Mouse (Mus musculus) lung, embryonic 16.5 days (tissue): Measurements from ENCODE around the gene Actr3b. TPM values are rescaled to one million over a fixed set of nuclear protein-coding genes. Genes with fewer than 3 reads are reported as not detected.

Experiments
- ATAC-seq: fragments of 200-750 bp; cut with Nextera tagmentation; 2 replicates; pipeline ENCODE4 v1.8.0; 2017; ENCODE audit warnings: low read depth, mild to moderate bottlenecking, moderate library complexity
- H3K27ac ChIP-seq: fragments of 300-500 bp; sonication (generic); 2 replicates; pipeline ENCODE4 v1.5.1; 2014; ENCODE audit warnings: mild to moderate bottlenecking, control low read depth, low read length
- H3K27me3 ChIP-seq: fragments of 300-500 bp; sonication (generic); 2 replicates; pipeline ENCODE4 v1.6.1; 2014; ENCODE audit warnings: low read depth, low read length, mixed read lengths; ENCODE audit not compliant: control insufficient read depth, insufficient read depth
- H3K36me3 ChIP-seq: fragments of 300-500 bp; sonication (generic); 2 replicates; pipeline ENCODE4 v1.6.1; 2014; ENCODE audit warnings: low read length; ENCODE audit not compliant: control insufficient read depth, insufficient read depth
- H3K4me1 ChIP-seq: fragments of 300-500 bp; sonication (generic); replicated peaks from 2 replicates; pipeline ENCODE4 v1.6.1; 2014; ENCODE audit warnings: low read length, mixed read lengths; ENCODE audit not compliant: control insufficient read depth, insufficient read depth
- H3K4me2 ChIP-seq: fragments of 300-500 bp; sonication (generic); 2 replicates; pipeline ENCODE4 v1.6.1; 2014; ENCODE audit warnings: low read depth, low read length, control low read depth
- H3K4me3 ChIP-seq: fragments of 300-500 bp; sonication (generic); 2 replicates; pipeline ENCODE4 v1.5.1; 2014; ENCODE audit warnings: mild to moderate bottlenecking, low read length, control low read depth
- H3K9ac ChIP-seq: fragments of 300-500 bp; sonication (generic); 2 replicates; pipeline ENCODE4 v1.6.1; 2014; ENCODE audit warnings: low read length, control low read depth
- H3K9me3 ChIP-seq: fragments of 300-500 bp; sonication (generic); 2 replicates; pipeline ENCODE4 v1.6.1; 2016; ENCODE audit warnings: low read length; ENCODE audit not compliant: control insufficient read depth
- WGBS: fragments of 180-500 bp; shearing (Covaris S2); extraction: QIAGEN DNeasy Blood & Tissue Kit; methylation state at CpG from one replicate; pipeline ENCODE4 v1.1.7; 2014; 5-methylcytosine and 5-hydroxymethylcytosine counted together
- polyA plus RNA-seq: library from polyadenylated mRNA; unstranded; fragments of >200 nt; fragmentation: Nextera tagmentation; extraction: Ambion mirVana; gene quantifications from 2 replicates; pipeline ENCODE4 v1.2.1, GENCODE M21; 2015

Actr3b gene
- polyA plus RNA-seq, 1 experiment from 2014 or later = 2.0 TPM

DNA sequence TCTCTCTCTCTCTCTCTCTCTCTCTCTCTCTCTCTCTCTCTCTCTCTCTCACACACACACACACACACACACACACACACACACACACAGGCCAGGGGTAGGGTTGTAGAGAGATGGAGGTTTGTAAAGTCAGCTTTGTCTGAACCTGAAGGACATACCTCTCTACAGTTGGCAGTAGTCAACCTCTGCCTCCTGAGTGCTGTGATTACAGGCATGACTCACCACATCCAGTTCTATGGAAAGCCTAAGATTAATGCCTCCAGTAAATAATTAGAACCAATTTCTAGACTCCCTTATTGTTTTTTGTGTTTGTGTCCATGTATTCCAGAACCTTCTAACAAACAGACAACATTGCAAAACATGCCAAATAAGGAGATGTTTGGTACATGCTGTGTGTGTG lies 11.9 kb upstream of the Actr3b start:
- H3K27ac ChIP-seq = no peak overlapping the region

DNA sequence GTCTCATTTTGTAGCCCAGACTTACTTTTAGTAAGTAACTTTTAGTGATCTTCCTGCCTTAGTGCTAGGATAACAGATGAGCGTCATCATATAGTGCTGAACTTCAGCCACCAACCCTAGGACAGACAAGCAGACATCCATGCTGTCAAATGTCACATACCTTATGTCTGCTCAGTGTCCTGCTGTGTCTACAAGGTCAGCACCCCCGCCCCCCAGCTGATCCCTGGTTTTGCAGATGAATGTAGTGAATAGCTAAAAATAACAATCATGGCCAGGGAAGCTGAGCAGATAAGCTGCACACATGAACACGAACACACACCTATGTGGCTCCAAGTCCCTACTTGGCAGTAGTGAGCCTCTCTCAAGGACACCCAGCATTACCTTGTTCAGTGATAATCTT lies 11.2 kb upstream of the Actr3b start:
- H3K9me3 ChIP-seq = no peaks in the 10 kb centered on the region
- H3K4me2 ChIP-seq = no peak overlapping the region
- H3K9ac ChIP-seq = no peak overlapping the region
- no peaks in the 10 kb centered on the region for H3K27me3 ChIP-seq
- 63% methylated on average over 3 of the region's 3 CpGs for WGBS
- no peaks in the 10 kb centered on the region for H3K4me1 ChIP-seq
- H3K4me3 ChIP-seq = no peak overlapping the region
- H3K36me3 ChIP-seq = no peaks in the 10 kb centered on the region
- ATAC-seq = no peak
- no peak overlapping the region for H3K27ac ChIP-seq

More for the DNA sequence above, 11.9 kb upstream of the Actr3b start:
- Histone ChIP-seq H3K4me2 (no peak overlapping the region), H3K36me3 (no peaks in the 10 kb centered on the region), H3K27me3 (no peaks in the 10 kb centered on the region), H3K9ac (no peak overlapping the region), H3K4me3 (no peak overlapping the region), H3K4me1 (no peaks in the 10 kb centered on the region), H3K9me3 (no peaks in the 10 kb centered on the region)
- ATAC-seq = no peak

DNA sequence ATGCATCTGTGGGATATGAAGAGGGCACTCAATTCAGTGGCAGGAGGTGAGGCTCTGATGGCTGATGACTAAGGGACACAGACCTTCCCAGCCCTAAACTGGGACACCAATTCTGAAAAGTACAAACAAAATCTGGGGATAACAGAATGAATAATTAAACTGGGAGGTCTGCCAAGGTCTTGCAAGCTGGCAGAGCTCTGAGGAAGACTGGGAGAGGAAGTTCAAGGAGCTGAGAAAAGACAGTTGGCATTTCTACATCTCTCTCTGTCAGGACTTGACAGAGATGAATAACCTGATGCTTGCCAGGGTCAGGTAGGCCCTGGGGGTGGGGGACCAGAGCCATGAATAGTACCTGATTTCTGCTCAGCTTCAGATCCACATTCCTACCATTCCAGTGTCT lies 8.2 kb upstream of the Actr3b start:
- 0 out of 2 replicates have a peak, but pooled peaks cover 4% of the 10 kb centered on the region for H3K4me1 ChIP-seq
- H3K27ac ChIP-seq = no peak overlapping the region
- no peak for ATAC-seq
- H3K4me3 ChIP-seq = no peak overlapping the region
- no peak overlapping the region for H3K9ac ChIP-seq
- no peaks in the 10 kb centered on the region for H3K27me3 ChIP-seq
- no peaks in the 10 kb centered on the region for H3K9me3 ChIP-seq
- no peaks in the 10 kb centered on the region for H3K36me3 ChIP-seq
- no peak overlapping the region for H3K4me2 ChIP-seq

DNA sequence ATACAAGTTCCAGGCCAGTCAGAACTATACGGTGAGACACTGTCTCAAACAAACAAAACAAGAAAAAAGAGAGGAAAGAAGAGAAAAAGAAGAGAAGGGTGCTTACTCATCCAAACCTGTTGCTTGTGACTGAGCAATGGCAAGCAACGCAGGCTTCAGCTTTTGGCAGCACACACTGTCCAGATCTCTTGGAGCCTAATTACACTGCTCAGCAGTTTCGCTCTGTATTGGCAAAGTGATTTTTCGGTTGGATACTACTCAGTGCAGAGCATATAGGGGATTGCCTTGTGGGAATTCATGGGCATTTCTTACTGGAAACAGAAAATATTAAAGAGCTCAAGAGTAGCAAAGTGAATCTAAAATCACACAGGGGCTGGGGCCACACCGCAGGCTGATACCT lies 6.9 kb upstream of the Actr3b start:
- no peak overlapping the region for H3K9ac ChIP-seq
- peak; percentile 76 for ATAC-seq
- H3K4me2 ChIP-seq = no peak overlapping the region
- 66% methylated on average over 5 of the region's 5 CpGs for WGBS
- no peaks in the 10 kb centered on the region for H3K9me3 ChIP-seq
- H3K36me3 ChIP-seq = no peaks in the 10 kb centered on the region
- no peak overlapping the region for H3K4me3 ChIP-seq
- no peak overlapping the region for H3K27ac ChIP-seq
- H3K4me1 ChIP-seq = 0 out of 2 replicates have a peak, but pooled peaks cover 4% of the 10 kb centered on the region
- H3K27me3 ChIP-seq = no peaks in the 10 kb centered on the region; the same call in 1 of the 2 replicates

DNA sequence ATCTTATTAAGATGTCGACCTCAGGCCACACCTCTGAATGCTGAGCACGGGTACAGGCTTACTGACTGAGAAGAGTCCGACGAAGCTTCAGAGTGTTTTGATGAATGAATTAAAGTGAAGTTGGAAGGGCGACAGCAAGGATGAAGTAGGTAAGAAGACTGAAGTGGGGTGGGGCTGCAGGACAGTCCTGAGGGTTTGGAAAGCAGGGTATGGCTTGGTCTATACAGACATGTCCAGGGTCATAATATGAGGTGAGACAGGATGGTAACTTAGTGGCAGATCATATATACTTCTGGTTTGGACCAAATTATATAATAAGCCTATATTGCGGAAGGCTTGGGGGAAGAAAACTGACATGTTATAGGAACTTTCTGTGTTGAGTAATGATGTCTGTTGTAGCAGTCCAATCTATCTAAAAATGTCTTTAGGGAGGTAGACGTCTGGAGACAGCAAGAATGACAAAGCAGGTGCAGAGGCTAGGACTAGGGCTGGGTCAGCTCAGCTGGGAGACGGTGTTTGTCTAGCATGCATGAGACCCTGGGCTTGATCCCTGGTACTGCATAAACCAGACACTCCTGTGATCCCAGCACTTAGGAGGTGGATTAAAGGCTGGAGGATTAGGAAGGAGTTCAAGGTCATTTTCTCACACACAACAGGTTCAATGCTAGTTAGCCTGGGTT lies 6.1 kb upstream of the Actr3b start:
- H3K4me1 ChIP-seq = 0 out of 2 replicates have a peak, but pooled peaks cover 4% of the 10 kb centered on the region
- no peak overlapping the region for H3K4me2 ChIP-seq
- 40% methylated on average over 8 of the region's 8 CpGs for WGBS
- ATAC-seq = no peak
- no peak overlapping the region for H3K9ac ChIP-seq
- H3K4me3 ChIP-seq = no peak overlapping the region
- no peaks in the 10 kb centered on the region for H3K36me3 ChIP-seq
- no peaks in the 10 kb centered on the region for H3K9me3 ChIP-seq
- H3K27ac ChIP-seq = peak overlapping the region; percentile 30; the same call in 1 of the 2 replicates
- H3K27me3 ChIP-seq = no peaks in the 10 kb centered on the region; the same call in 1 of the 2 replicates

DNA sequence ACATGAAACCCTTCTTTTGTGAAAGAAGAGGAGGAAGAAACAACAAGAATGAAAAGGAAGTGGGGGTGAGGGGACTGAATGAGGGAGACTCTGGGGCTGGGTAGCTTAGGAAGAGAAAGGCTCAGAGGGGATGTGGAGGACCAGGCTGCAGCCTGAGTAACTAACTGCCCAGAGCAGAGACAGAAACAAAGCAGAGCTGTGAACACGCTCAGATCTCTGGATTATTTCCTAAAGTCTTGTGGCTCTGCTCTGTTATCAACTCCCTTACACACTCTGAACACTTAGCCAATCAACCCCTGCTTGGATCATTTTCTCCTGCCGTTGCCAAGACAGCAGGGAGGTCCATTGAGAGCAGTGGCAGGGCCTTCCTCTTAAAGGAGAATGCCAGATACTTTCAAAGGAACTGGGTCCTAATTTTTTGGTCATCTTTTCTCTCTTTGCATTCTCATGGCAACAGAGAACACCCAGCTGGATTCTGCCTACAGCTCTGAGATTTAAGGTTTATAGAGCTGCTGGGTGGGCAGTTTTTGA lies 5.5 kb upstream of the Actr3b start:
- no peak overlapping the region for H3K4me2 ChIP-seq
- H3K27ac ChIP-seq = peak overlapping the region; percentile 30
- 5% methylated on average over 2 of the region's 2 CpGs for WGBS
- 0 out of 2 replicates have a peak, but pooled peaks cover 4% of the 10 kb centered on the region for H3K4me1 ChIP-seq
- 0 out of 2 replicates have a peak overlapping the region, but pooled peaks have one; percentile 6 for H3K9ac ChIP-seq
- ATAC-seq = peak; percentile 86
- no peaks in the 10 kb centered on the region for H3K9me3 ChIP-seq
- H3K36me3 ChIP-seq = no peaks in the 10 kb centered on the region
- H3K27me3 ChIP-seq = no peaks in the 10 kb centered on the region; the same call in 1 of the 2 replicates
- no peak overlapping the region for H3K4me3 ChIP-seq

DNA sequence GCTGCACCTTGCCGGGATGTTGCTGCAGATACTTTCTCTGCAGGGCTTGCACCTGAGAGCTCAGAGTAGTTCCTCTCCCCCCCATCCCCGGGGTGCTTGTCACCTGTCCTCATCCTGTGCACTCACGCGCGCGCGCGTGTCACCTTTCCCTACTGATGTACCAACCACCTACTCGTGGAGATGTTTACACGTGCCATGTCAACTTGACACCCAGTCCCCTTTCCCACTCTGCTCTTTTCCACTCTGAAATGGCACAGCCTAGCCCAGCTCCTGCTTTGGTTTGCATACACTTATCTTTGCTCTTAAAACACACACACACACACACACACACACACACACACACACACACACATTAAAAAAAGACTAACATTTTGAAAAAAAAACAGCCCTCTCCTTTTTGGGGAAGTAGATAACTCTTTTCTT lies 624 bp downstream of the Actr3b start:
- 5% methylated on average over 10 of the region's 10 CpGs for WGBS
- no peaks in the 10 kb centered on the region for H3K36me3 ChIP-seq
- no peak for ATAC-seq
- H3K4me1 ChIP-seq = peaks cover 4% of the 10 kb centered on the region
- peak overlapping the region; percentile 99 for H3K4me2 ChIP-seq
- no peaks in the 10 kb centered on the region for H3K9me3 ChIP-seq
- H3K9ac ChIP-seq = peak overlapping the region; percentile 64; the same call in 1 of the 2 replicates
- H3K27me3 ChIP-seq = peaks cover 5% of the 10 kb centered on the region; the same call in 1 of the 2 replicates
- H3K4me3 ChIP-seq = peak overlapping the region; percentile 64
- no peak overlapping the region for H3K27ac ChIP-seq

DNA sequence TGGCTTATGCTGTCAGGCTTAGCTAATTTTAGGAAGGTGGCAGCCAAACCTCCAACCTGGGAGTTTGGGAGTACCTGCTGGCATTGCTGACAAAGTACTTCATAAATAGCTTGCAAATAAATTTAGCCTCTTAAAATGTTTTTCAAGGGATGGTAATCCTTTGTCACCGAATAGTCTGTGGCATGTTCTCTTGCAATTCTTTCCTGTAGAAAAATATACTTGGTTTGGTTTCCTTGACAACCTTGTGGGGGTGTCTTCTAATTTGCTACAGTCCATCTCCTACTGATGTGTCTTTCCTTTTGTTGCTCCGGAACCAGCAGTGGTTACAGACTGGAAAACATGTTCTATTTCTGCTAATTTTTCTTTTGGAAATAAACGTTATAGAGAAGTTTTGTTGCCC lies 1.1 kb downstream of the Actr3b start:
- H3K4me2 ChIP-seq = no peak overlapping the region
- H3K27me3 ChIP-seq = peaks cover 5% of the 10 kb centered on the region; the same call in 1 of the 2 replicates
- peaks cover 4% of the 10 kb centered on the region for H3K4me1 ChIP-seq
- H3K4me3 ChIP-seq = no peak overlapping the region
- H3K36me3 ChIP-seq = no peaks in the 10 kb centered on the region
- no peak overlapping the region for H3K27ac ChIP-seq
- H3K9me3 ChIP-seq = no peaks in the 10 kb centered on the region
- no peak for ATAC-seq
- 45% methylated on average over 3 of the region's 3 CpGs for WGBS
- H3K9ac ChIP-seq = no peak overlapping the region

DNA sequence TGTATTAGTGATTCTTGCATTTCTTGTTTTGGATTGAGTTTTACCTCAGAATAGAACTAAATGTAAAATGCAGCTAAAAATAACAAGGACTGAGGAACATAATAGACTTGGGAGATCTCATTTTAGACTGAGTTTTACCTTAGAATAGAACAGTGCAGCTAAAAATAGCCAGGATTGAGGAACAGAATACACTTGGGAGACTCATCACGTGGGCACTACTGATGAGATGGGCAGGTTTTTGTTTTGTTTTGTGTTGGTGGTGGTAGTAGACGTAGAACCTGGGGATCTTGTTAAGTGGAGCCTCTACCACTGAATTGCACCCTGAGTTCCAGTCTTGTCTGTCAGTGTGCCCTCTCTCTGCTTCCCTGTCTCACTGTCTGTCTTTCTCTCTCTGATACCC lies 2.1 kb downstream of the Actr3b start:
- 78% methylated on average over 2 of the region's 2 CpGs for WGBS
- peaks cover 5% of the 10 kb centered on the region; the same call in 1 of the 2 replicates for H3K27me3 ChIP-seq
- no peak for ATAC-seq
- H3K36me3 ChIP-seq = no peaks in the 10 kb centered on the region
- H3K4me1 ChIP-seq = peaks cover 4% of the 10 kb centered on the region
- no peak overlapping the region for H3K4me2 ChIP-seq
- H3K4me3 ChIP-seq = no peak overlapping the region
- no peak overlapping the region for H3K27ac ChIP-seq
- no peaks in the 10 kb centered on the region for H3K9me3 ChIP-seq
- H3K9ac ChIP-seq = no peak overlapping the region
